Mouse (Mus musculus): Measurements from ENCODE around the gene Gpc6.

Gene Gpc6

GRCm38 (mm10) chr14:117816008-117816407 lies 890.9 kb downstream of the Gpc6 start:
- WGBS = 86% methylated on average over 9 of the region's 9 CpGs

DNA sequence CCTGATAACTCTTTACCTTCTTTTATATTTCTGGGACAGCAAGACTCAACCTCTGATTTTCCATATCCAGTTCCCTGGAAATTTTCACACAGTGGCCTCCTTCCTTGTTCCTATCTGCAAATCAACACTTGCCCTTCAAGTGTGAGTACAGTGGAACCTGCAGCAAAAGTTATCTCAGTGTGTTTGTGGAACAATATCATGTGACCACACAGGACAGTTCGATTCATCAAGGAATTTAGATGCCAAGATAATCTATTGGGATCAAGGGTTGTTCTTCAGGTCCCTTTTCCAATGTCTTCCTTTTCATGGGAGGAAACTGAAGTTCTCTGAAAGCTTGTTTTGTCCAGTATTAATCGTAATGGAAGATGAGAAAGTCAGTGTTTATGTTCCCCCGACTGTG lies 891.6 kb downstream of the Gpc6 start:
- WGBS = 81% methylated on average over 3 of the region's 3 CpGs

DNA sequence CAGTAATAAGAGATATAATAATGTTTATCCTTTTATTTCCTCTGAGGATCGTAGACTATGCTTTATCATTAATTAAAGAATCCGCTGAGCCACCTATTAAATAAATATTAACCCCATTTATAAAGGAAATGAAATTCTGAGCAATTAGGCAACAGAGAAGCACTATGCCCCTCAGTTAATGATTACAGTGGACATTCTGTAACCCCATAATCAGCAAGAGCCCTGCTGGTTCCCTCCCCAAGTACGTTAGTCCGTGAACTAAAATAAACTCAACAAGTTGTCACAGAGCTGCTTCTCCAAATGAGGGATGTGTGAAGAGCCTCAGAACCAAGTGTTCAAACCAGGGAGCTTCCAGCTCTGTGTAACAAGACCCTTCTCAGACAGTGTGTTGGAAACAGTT lies 892.1 kb downstream of the Gpc6 start:
- WGBS = 73% methylated on average over 4 of the region's 4 CpGs

DNA sequence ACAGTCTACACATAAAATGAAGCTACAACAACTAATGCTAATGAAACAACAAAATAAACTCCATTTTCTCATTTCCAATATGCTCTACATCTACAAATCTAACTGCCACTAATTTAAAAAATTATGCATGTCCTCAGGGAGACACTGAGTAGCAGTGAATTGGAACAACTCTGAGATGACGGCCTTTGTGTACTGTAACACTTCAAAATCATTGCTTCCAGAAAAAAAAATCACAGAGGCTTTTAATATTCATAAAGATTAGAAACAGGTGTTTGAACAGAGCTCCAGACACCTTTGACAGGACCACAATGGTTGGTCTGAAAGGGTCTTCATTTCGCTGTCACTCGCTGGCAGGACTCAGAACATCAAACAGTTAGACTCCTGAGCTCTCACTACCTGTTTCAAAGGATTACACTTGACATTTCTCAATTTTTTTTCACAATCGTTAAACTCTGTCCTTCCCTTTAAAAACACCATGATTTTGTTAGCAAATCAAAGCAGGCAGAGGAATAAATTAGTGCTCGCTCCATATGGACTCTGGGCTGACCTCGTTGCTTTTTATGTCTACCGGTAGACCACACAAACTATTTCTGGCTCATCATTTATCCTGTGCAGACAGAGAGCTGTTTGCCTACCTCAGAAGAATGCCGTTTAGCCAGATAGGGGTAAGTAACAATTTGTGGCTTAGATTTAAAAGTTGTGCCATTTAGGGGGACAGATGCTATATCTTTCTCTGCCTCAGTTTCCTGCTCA lies 901.4 kb downstream of the Gpc6 start:
- WGBS = 64% methylated on average over 8 of the region's 8 CpGs

- 71% methylated on average over 8 of the region's 8 CpGs for WGBS
Measured at GRCm38 (mm10) chr14:117831267-117831666, 906.2 kb downstream of the Gpc6 start.

GRCm38 (mm10) chr14:117831731-117832130 lies 906.6 kb downstream of the Gpc6 start:
- WGBS = 41% methylated on average over 4 of the region's 4 CpGs

DNA sequence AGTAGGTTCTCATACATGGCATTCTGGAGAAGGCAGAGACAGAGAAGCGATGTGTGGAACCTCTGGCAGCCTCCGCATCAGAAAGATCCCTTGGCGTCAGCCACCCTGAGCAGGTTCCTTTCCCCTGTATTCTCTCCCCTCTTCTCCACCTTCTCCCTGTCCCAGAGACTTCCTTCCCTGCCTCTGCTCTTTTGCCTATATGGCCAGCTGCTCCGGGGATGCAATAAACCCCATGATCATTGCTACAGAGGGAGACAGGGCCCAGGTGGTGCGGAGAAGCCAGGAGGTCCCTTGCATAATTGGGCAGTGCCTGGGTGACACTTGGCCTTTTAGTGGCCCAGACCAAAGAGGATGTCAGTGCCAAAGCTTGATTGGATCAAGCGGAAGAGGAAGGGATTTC lies 910.4 kb downstream of the Gpc6 start:
- WGBS = 94% methylated on average over 6 of the region's 6 CpGs

GRCm38 (mm10) chr14:117837021-117837420 lies 911.9 kb downstream of the Gpc6 start:
- 95% methylated on average over 4 of the region's 4 CpGs for WGBS

DNA sequence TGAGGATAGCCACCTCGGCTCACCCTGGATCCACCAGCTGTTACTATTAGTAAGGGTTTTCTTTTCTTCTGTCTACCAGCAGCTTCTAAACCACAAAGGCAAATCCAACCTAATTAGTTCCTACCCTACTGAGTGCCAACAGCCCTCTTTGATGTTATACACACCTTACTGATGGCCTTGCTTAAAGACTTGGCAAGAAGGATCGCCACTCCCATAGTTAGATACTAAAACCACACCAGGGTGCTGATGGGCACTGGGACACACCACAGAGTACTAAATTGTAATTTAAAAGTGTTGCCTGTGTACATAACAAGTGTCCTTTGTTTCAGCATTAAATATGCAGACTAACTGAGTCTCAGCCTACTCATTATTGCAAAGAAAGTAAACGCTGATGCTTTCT lies 912.6 kb downstream of the Gpc6 start:
- 53% methylated on average over 3 of the region's 3 CpGs for WGBS

- 83% methylated on average over 4 of the region's 4 CpGs for WGBS
Measured at GRCm38 (mm10) chr14:117841211-117841610, 916.1 kb downstream of the Gpc6 start.

- WGBS = 75% methylated on average over 14 of the region's 14 CpGs
Measured at GRCm38 (mm10) chr14:117841797-117842553, 916.9 kb downstream of the Gpc6 start.

DNA sequence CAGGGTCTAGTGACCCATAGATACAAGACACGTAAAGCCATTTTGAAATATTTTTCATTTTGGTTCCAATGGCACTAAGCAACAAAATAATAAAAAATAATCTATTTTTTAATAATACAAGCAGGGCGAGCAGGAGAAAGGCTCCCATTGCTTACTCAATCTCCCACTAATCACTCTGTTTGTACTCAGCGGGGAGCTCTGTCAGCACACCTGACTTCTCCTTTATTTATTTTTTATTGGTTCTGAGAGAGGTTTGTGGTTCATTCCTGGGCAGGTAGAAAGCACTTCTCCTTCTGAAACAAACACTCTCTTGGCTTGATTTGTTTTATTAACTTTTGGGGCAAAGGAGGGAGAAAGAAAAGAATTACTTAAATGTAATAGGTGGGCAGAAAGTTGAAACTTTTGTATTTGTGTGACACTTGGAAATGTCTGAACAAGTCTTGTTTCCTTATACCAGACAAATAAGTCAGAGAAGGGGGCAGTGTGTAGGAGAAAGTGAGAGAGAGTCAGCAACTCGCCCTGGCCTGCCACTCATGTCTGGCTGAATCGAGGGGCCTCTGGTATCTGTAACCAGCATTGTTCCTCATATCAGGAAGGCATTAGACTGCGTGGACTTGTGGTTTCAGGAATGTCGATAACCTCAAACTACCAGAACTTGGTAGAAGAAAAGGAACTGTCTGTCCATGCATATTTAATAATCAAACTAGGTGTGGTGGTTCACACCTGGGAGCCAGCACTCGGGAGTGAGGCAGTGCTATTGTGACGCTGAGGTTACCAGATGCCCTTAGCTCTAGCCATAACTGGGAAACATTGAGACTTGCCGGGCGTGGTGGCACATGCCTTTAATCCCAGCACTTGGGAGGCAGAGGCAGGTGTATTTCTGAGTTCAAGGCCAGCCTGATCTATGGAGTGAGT lies 924.7 kb downstream of the Gpc6 start:
- WGBS = 94% methylated on average over 11 of the region's 11 CpGs

GRCm38 (mm10) chr14:117852266-117852665 lies 927.2 kb downstream of the Gpc6 start:
- 61% methylated on average over 3 of the region's 3 CpGs for WGBS

DNA sequence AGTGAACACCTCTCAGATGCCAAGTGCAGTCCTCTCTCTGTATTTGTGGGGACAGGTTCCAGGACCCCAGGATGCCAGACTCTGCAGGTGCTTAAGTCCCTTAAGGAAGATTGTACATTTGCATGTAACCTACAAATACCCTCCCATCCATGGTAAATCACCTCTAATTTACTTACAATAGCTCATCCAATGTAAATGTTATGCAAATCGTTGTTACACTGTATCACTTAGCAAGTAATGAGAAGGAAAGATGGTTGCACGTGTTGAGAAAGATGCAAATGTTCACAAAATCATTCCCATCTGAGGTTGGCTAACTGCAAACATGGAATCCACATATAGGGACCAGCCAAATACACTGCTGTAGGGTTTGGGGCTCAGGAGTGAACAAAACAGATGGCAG lies 927.7 kb downstream of the Gpc6 start:
- WGBS = 72% methylated on average over 2 of the region's 2 CpGs

DNA sequence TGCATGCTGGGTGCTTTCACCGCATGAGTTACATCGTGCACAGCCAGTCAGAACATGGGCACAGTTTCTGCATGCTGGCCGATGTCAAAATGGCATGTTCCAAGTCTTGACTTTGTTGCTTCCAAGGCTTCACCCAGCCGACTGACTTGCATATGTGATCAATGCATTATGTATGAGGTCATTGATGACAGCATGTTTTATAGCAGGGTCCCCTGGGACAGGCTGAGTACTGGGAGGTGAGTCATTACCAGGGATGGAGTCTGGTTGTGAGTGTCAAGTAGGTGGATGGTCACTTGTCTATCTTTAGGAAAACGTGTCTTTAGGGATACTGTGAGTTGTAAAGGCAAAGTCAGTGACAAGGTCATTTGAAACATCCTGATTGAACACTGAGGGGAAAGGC lies 929.4 kb downstream of the Gpc6 start:
- 88% methylated on average over 5 of the region's 5 CpGs for WGBS

DNA sequence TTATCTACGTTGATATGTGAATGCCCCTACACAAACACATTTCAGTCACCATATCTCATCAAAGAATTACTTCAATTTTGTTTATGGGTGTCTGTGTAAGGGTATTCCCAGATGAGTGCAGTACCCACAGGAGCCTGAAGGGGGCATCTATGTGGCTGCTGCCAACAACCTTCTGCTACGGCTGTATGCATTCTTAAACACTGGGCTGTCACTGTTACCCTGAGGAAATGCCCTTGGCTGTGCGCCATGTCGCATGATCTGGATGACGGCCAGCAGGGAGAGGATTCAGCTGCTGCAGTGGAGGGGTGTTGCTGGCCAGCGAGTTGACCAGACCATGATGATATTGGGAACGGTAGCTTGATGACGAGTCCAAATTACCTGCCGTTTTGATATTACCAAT lies 954.2 kb downstream of the Gpc6 start:
- 85% methylated on average over 9 of the region's 9 CpGs for WGBS

- WGBS = 81% methylated on average over 6 of the region's 6 CpGs
Measured at GRCm38 (mm10) chr14:117881112-117881511, 956.0 kb downstream of the Gpc6 start.

- 64% methylated on average over 3 of the region's 3 CpGs for WGBS
Measured at GRCm38 (mm10) chr14:117882222-117882621, 957.1 kb downstream of the Gpc6 start.

GRCm38 (mm10) chr14:117889653-117890052 lies 964.5 kb downstream of the Gpc6 start:
- 54% methylated on average over 2 of the region's 2 CpGs for WGBS

GRCm38 (mm10) chr14:117891426-117891825 lies 966.3 kb downstream of the Gpc6 start:
- 64% methylated on average over 7 of the region's 7 CpGs for WGBS

- WGBS = 68% methylated on average over 4 of the region's 4 CpGs
Measured at GRCm38 (mm10) chr14:117892026-117892425, 966.9 kb downstream of the Gpc6 start.

DNA sequence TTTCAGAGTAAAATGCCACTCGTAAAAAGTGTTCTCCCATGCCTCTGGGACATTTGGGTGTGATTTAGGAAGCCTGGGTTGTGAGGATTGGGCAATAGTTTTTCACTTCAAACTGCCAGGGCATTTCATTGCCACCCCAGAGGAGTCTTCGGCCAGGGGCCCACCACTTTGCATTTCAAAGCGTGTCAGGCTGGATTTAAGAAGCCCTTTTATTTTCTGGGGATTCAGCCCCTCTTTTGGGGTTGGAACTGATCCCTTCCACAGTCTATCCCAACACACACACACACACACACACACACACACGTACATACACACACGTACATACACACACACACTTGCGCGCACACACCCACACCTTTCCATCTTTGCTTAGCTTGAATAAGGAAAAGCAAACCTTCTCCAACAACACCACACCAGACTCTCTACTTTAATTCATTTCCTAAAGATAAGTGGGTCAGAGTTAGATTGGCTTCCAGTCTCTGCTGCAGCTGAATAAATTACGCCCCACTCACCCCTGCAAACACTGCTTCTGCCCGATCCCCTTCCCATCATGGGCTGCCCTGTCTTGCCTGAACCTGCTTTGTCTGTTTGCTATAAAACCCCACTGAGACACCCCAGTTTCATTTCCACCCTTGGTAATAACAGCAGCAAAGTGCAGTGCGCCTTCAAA lies 969.9 kb downstream of the Gpc6 start:
- whole genome bisulfite sequencing = 36% methylated on average over 10 of the region's 10 CpGs
